Mouse (Mus musculus): ENCODE data around the gene Aox3. TPM values are rescaled to one million over a fixed set of nuclear protein-coding genes. Genes with fewer than 3 reads are reported as not detected.
A peak's percentile ranks its signal among the peaks of the same experiment; 100 is the strongest.

Aox3 gene
- polyA plus RNA-seq (2016; fragmentation: Nextera tagmentation; extraction: Ambion mirVana) = 0.06 and 0.26 TPM in 2 replicates

- WGBS = 15% methylated on average over 11 of the region's 11 CpGs
- Histone ChIP-seq H3K27me3 (ENCODE audit: insufficient read depth, poor library complexity, severe bottlenecking) (no peaks in the 10 kb centered on the region), H3K36me3 (no peaks in the 10 kb centered on the region), H3K27ac (no peak within 1 kb of the TSS), H3K9me3 (no peaks in the 10 kb centered on the region), H3K4me3 (no peak within 1 kb of the TSS), H3K4me1 (replicated peaks) (no peaks in the 10 kb centered on the region)
- peak; percentile 72 for DNase-seq (ENCODE audit: low spot score)
Measured at GRCm38 (mm10) chr1:58112880-58113279, at the start of gene Aox3. Gene Aox3, plus strand, starts transcription at chr1:58113130.

GRCm38 (mm10) chr1:58065151-58065550, 47.8 kb upstream of the Aox3 start:
- 93% methylated on average over 5 of the region's 5 CpGs for WGBS
- Histone ChIP-seq H3K36me3 (no peaks in the 10 kb centered on the region), H3K27ac (no peak overlapping the region)

GRCm38 (mm10) chr1:58065606-58066005, 47.3 kb upstream of the Aox3 start:
- no peak for DNase-seq (ENCODE audit: low spot score)
- Histone ChIP-seq H3K27me3 (ENCODE audit: insufficient read depth, poor library complexity, severe bottlenecking) (no peaks in the 10 kb centered on the region), H3K27ac (no peak overlapping the region), H3K9me3 (no peaks in the 10 kb centered on the region), H3K4me1 (replicated peaks) (no peaks in the 10 kb centered on the region), H3K4me3 (no peak overlapping the region), H3K36me3 (no peaks in the 10 kb centered on the region)
- WGBS = 80% methylated on average over 3 of the region's 3 CpGs

More at GRCm38 (mm10) chr1:58065151-58065550, 47.8 kb upstream of the Aox3 start:
- no peak for DNase-seq (ENCODE audit: low spot score)
- Histone ChIP-seq H3K4me3 (no peak overlapping the region), H3K27me3 (ENCODE audit: insufficient read depth, poor library complexity, severe bottlenecking) (no peaks in the 10 kb centered on the region), H3K9me3 (no peaks in the 10 kb centered on the region), H3K4me1 (replicated peaks) (no peaks in the 10 kb centered on the region)

- Histone ChIP-seq H3K9me3 (no peaks in the 10 kb centered on the region), H3K36me3 (no peaks in the 10 kb centered on the region), H3K4me1 (replicated peaks) (peaks cover 7% of the 10 kb centered on the region; the same call in 1 of the 2 replicates), H3K27me3 (ENCODE audit: insufficient read depth, poor library complexity, severe bottlenecking) (no peaks in the 10 kb centered on the region), H3K27ac (no peak overlapping the region), H3K4me3 (no peak overlapping the region)
- WGBS = 87% methylated on average over 6 of the region's 6 CpGs
- no peak for DNase-seq (ENCODE audit: low spot score)
Measured at GRCm38 (mm10) chr1:58069181-58069580, 43.7 kb upstream of the Aox3 start.

- no peaks in the 10 kb centered on the region for H3K36me3 ChIP-seq
- 94% methylated on average over 11 of the region's 11 CpGs for WGBS
Measured at GRCm38 (mm10) chr1:58070091-58070490, 42.8 kb upstream of the Aox3 start.

GRCm38 (mm10) chr1:58071006-58071405, 41.9 kb upstream of the Aox3 start:
- no peak for DNase-seq (ENCODE audit: low spot score)
- WGBS = 88% methylated on average over 9 of the region's 9 CpGs
- Histone ChIP-seq H3K36me3 (no peaks in the 10 kb centered on the region), H3K9me3 (no peaks in the 10 kb centered on the region), H3K4me3 (no peak overlapping the region), H3K27ac (no peak overlapping the region), H3K27me3 (ENCODE audit: insufficient read depth, poor library complexity, severe bottlenecking) (no peaks in the 10 kb centered on the region), H3K4me1 (replicated peaks) (peaks cover 7% of the 10 kb centered on the region; the same call in 1 of the 2 replicates)

More at GRCm38 (mm10) chr1:58070091-58070490, 42.8 kb upstream of the Aox3 start:
- Histone ChIP-seq H3K27ac (no peak overlapping the region), H3K4me1 (replicated peaks) (peaks cover 7% of the 10 kb centered on the region; the same call in 1 of the 2 replicates), H3K9me3 (no peaks in the 10 kb centered on the region), H3K4me3 (no peak overlapping the region), H3K27me3 (ENCODE audit: insufficient read depth, poor library complexity, severe bottlenecking) (no peaks in the 10 kb centered on the region)
- DNase-seq (ENCODE audit: low spot score) = no peak

- Histone ChIP-seq H3K4me1 (replicated peaks) (peaks cover 7% of the 10 kb centered on the region; the same call in 1 of the 2 replicates), H3K4me3 (no peak overlapping the region), H3K9me3 (no peaks in the 10 kb centered on the region), H3K27ac (no peak overlapping the region), H3K36me3 (no peaks in the 10 kb centered on the region), H3K27me3 (ENCODE audit: insufficient read depth, poor library complexity, severe bottlenecking) (no peaks in the 10 kb centered on the region)
- no peak for DNase-seq (ENCODE audit: low spot score)
- 96% methylated on average over 1 of the region's 1 CpGs for WGBS
Measured at GRCm38 (mm10) chr1:58071509-58071908, 41.4 kb upstream of the Aox3 start.

- WGBS = 79% methylated on average over 2 of the region's 2 CpGs
- no peak for DNase-seq (ENCODE audit: low spot score)
Measured at GRCm38 (mm10) chr1:58072416-58072815, 40.5 kb upstream of the Aox3 start.

GRCm38 (mm10) chr1:58072991-58073730, 39.8 kb upstream of the Aox3 start:
- Histone ChIP-seq H3K36me3 (no peaks in the 10 kb centered on the region), H3K4me3 (no peak overlapping the region), H3K4me1 (replicated peaks) (peaks cover 7% of the 10 kb centered on the region; the same call in 1 of the 2 replicates), H3K27ac (no peak overlapping the region), H3K9me3 (no peaks in the 10 kb centered on the region), H3K27me3 (ENCODE audit: insufficient read depth, poor library complexity, severe bottlenecking) (no peaks in the 10 kb centered on the region)
- 84% methylated on average over 12 of the region's 12 CpGs for WGBS
- DNase-seq (ENCODE audit: low spot score) = no peak

More at GRCm38 (mm10) chr1:58072416-58072815, 40.5 kb upstream of the Aox3 start:
- H3K9me3 ChIP-seq = no peaks in the 10 kb centered on the region
- no peaks in the 10 kb centered on the region for H3K36me3 ChIP-seq
- no peaks in the 10 kb centered on the region for H3K27me3 ChIP-seq (ENCODE audit: insufficient read depth, poor library complexity, severe bottlenecking)
- H3K27ac ChIP-seq = no peak overlapping the region
- peaks cover 7% of the 10 kb centered on the region; the same call in 1 of the 2 replicates for H3K4me1 ChIP-seq (replicated peaks)
- no peak overlapping the region for H3K4me3 ChIP-seq

GRCm38 (mm10) chr1:58074266-58074665, 38.7 kb upstream of the Aox3 start:
- Histone ChIP-seq H3K27me3 (ENCODE audit: insufficient read depth, poor library complexity, severe bottlenecking) (no peaks in the 10 kb centered on the region), H3K36me3 (no peaks in the 10 kb centered on the region), H3K4me1 (replicated peaks) (peaks cover 7% of the 10 kb centered on the region; the same call in 1 of the 2 replicates), H3K9me3 (no peaks in the 10 kb centered on the region), H3K4me3 (no peak overlapping the region), H3K27ac (no peak overlapping the region)
- WGBS = 93% methylated on average over 2 of the region's 2 CpGs
- no peak for DNase-seq (ENCODE audit: low spot score)

GRCm38 (mm10) chr1:58077882-58078281, 35.0 kb upstream of the Aox3 start:
- Histone ChIP-seq H3K4me3 (no peak overlapping the region), H3K27me3 (ENCODE audit: insufficient read depth, poor library complexity, severe bottlenecking) (no peaks in the 10 kb centered on the region), H3K4me1 (replicated peaks) (peaks cover 5% of the 10 kb centered on the region; the same call in 1 of the 2 replicates), H3K27ac (no peak overlapping the region), H3K36me3 (no peaks in the 10 kb centered on the region), H3K9me3 (no peaks in the 10 kb centered on the region)
- no peak for DNase-seq (ENCODE audit: low spot score)

GRCm38 (mm10) chr1:58078390-58078789, 34.5 kb upstream of the Aox3 start:
- no peak for DNase-seq (ENCODE audit: low spot score)

GRCm38 (mm10) chr1:58079689-58080088, 33.2 kb upstream of the Aox3 start:
- WGBS = 88% methylated on average over 5 of the region's 5 CpGs

More at GRCm38 (mm10) chr1:58078390-58078789, 34.5 kb upstream of the Aox3 start:
- WGBS = 95% methylated on average over 7 of the region's 7 CpGs
- Histone ChIP-seq H3K27ac (no peak overlapping the region), H3K36me3 (no peaks in the 10 kb centered on the region), H3K9me3 (no peaks in the 10 kb centered on the region), H3K4me3 (no peak overlapping the region), H3K27me3 (ENCODE audit: insufficient read depth, poor library complexity, severe bottlenecking) (no peaks in the 10 kb centered on the region), H3K4me1 (replicated peaks) (peaks cover under 1% of the 10 kb centered on the region; the same call in 1 of the 2 replicates)

More at GRCm38 (mm10) chr1:58079689-58080088, 33.2 kb upstream of the Aox3 start:
- H3K4me1 ChIP-seq (replicated peaks) = no peaks in the 10 kb centered on the region
- H3K4me3 ChIP-seq = no peak overlapping the region
- H3K36me3 ChIP-seq = no peaks in the 10 kb centered on the region
- no peaks in the 10 kb centered on the region for H3K9me3 ChIP-seq
- H3K27me3 ChIP-seq (ENCODE audit: insufficient read depth, poor library complexity, severe bottlenecking) = no peaks in the 10 kb centered on the region
- H3K27ac ChIP-seq = no peak overlapping the region
- no peak for DNase-seq (ENCODE audit: low spot score)
